Mouse (Mus musculus) hindbrain, embryonic 12.5 days (tissue): ENCODE data around the gene Uba52. TPM values are rescaled to one million over a fixed set of nuclear protein-coding genes. Genes with fewer than 3 reads are reported as not detected.
A peak's percentile ranks its signal among the peaks of the same experiment; 100 is the strongest.

ENCODE experiments used
- ATAC-seq: fragments of 200-750 bp; cut with Nextera tagmentation; 2 replicates; pipeline ENCODE4 v1.8.0; 2017; ENCODE audit warnings: moderate TSS enrichment; ENCODE audit not compliant: low FRiP score
- H3K27ac ChIP-seq: fragments of 300-500 bp; sonication (generic); 2 replicates; pipeline ENCODE4 v1.5.1; 2016; ENCODE audit warnings: mild to moderate bottlenecking
- H3K27me3 ChIP-seq: fragments of 300-500 bp; sonication (generic); 2 replicates; pipeline ENCODE4 v1.6.1; 2016; ENCODE audit warnings: mild to moderate bottlenecking
- H3K36me3 ChIP-seq: fragments of 300-500 bp; sonication (generic); 2 replicates; pipeline ENCODE4 v1.6.1; 2016; ENCODE audit warnings: mild to moderate bottlenecking
- H3K4me1 ChIP-seq: fragments of 300-500 bp; sonication (generic); 2 replicates; pipeline ENCODE4 v1.6.1; 2016
- H3K4me2 ChIP-seq: fragments of 300-500 bp; sonication (generic); replicated peaks from 2 replicates; pipeline ENCODE4 v1.6.1; 2016; ENCODE audit warnings: mild to moderate bottlenecking
- H3K4me3 ChIP-seq: fragments of 300-500 bp; sonication (generic); 2 replicates; pipeline ENCODE4 v1.5.1; 2016; ENCODE audit warnings: mild to moderate bottlenecking
- H3K9ac ChIP-seq: fragments of 300-500 bp; sonication (generic); 2 replicates; pipeline ENCODE4 v1.6.1; 2016; ENCODE audit warnings: mild to moderate bottlenecking, moderate library complexity
- H3K9me3 ChIP-seq: fragments of 300-500 bp; sonication (generic); replicated peaks from 2 replicates; pipeline ENCODE4 v1.6.1; 2016; ENCODE audit warnings: mild to moderate bottlenecking
- WGBS: fragments of 180-500 bp; shearing (Covaris S2); methylation state at CpG from one replicate; pipeline ENCODE4 v1.1.7; 2016; 5-methylcytosine and 5-hydroxymethylcytosine counted together
- polyA plus RNA-seq: library from polyadenylated mRNA; unstranded; fragments of >200 nt; fragmentation: Nextera tagmentation; extraction: Ambion mirVana; gene quantifications from 2 replicates; pipeline ENCODE4 v1.2.1, GENCODE M21; 2016

Uba52 gene
- polyA plus RNA-seq, 1 experiment from 2014 or later: 755 TPM

DNA sequence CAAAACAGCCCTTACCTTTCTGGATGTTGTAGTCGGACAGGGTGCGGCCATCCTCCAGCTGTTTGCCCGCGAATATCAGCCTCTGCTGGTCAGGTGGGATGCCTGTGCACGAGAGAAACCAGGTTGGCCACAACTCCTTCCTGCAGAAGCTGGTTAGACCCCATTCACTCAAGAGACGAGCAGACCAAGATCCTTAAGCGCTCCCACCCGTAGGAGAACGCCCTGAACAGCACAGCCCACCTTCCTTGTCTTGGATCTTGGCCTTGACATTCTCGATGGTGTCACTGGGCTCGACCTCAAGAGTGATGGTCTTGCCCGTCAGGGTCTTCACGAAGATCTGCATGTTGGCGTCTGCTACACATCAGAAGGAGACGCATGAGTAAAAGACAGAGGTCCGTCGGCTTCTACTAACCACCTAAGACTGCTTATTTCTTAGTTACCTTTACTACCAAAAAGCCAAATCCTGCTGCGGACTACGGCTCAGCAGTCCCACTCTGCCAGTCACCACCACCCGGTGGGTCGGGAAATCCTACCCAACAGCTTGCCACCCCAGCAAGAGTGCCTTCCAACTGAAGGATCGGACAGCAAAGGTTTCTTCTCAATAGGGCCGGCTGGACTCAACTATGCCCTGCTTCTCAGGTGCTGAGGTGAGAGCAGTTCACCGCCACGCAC lies 1.2 kb downstream of the Uba52 start:
- Histone ChIP-seq H3K4me3 (peak overlapping the region; percentile 100), H3K36me3 (peaks cover 38% of the 10 kb centered on the region)

DNA sequence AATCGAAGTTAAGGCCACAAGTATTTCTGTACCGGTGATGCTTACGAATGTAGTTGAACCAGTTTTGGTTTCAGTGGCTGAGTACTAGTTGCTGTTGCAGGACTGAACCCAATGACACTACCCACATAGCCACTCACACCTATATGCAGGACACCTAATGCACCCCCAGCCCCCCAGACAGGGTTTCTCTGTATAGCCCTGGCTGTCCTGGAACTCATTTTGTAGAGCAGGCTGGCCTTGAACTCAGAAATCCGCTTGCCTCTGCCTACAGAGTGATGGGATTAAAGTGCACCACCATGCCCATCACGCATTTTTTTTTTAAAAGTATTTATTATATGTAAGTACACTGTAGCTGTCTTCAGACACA lies 3.6 kb downstream of the Uba52 start:
- H3K9ac ChIP-seq: no peak overlapping the region

More for the DNA sequence above, 1.2 kb downstream of the Uba52 start:
- peak overlapping the region; percentile 99 for H3K9ac ChIP-seq
- H3K27me3 ChIP-seq: no peaks in the 10 kb centered on the region
- peak overlapping the region; percentile 97 for H3K4me2 ChIP-seq
- H3K4me1 ChIP-seq: peaks cover 33% of the 10 kb centered on the region
- peak overlapping the region; percentile 96; the same call in 1 of the 2 replicates for H3K27ac ChIP-seq
- H3K9me3 ChIP-seq: no peaks in the 10 kb centered on the region
- ATAC-seq: no peak
- 16% methylated on average over 25 of the region's 25 CpGs for WGBS

GRCm38 (mm10) chr8:70506328-70507026 lies 4.1 kb downstream of the Uba52 start, which contains the start of gene Rex1bd:
TSS of gene Rex1bd (minus strand) at chr8:70506752.
- Histone ChIP-seq H3K9me3 (no peaks in the 10 kb centered on the region), H3K4me2 (peak within 1 kb of the TSS; percentile 87), H3K9ac (peak within 1 kb of the TSS; percentile 85), H3K4me3 (peak within 1 kb of the TSS; percentile 74), H3K36me3 (peaks cover 21% of the 10 kb centered on the region), H3K27me3 (peaks cover 28% of the 10 kb centered on the region), H3K27ac (peak within 1 kb of the TSS; percentile 94), H3K4me1 (peaks cover 43% of the 10 kb centered on the region)
- 1% methylated on average over 40 of the region's 40 CpGs for WGBS
- peak; percentile 85 for ATAC-seq

More for the DNA sequence above, 3.6 kb downstream of the Uba52 start:
- Histone ChIP-seq H3K4me2 (peak overlapping the region; percentile 87; the same call in 1 of the 2 replicates), H3K9me3 (no peaks in the 10 kb centered on the region), H3K4me1 (peaks cover 44% of the 10 kb centered on the region), H3K4me3 (peak overlapping the region; percentile 74; the same call in 1 of the 2 replicates), H3K27me3 (peaks cover 23% of the 10 kb centered on the region), H3K27ac (peak overlapping the region; percentile 94), H3K36me3 (peaks cover 21% of the 10 kb centered on the region)
- 65% methylated on average over 5 of the region's 5 CpGs for WGBS
- no peak for ATAC-seq

- H3K27me3 ChIP-seq: peaks cover 35% of the 10 kb centered on the region
- peak overlapping the region; percentile 74 for H3K4me3 ChIP-seq
- ATAC-seq: peak; percentile 18; the same call in 1 of the 2 replicates
- peak overlapping the region; percentile 94 for H3K27ac ChIP-seq
- peak overlapping the region; percentile 85 for H3K9ac ChIP-seq
- peaks cover 21% of the 10 kb centered on the region for H3K36me3 ChIP-seq
- H3K4me2 ChIP-seq: peak overlapping the region; percentile 87
- no peaks in the 10 kb centered on the region for H3K9me3 ChIP-seq
- WGBS: 36% methylated on average over 32 of the region's 32 CpGs
- peaks cover 45% of the 10 kb centered on the region for H3K4me1 ChIP-seq
Observed at GRCm38 (mm10) chr8:70505698-70506327, 4.8 kb downstream of the Uba52 start.

DNA sequence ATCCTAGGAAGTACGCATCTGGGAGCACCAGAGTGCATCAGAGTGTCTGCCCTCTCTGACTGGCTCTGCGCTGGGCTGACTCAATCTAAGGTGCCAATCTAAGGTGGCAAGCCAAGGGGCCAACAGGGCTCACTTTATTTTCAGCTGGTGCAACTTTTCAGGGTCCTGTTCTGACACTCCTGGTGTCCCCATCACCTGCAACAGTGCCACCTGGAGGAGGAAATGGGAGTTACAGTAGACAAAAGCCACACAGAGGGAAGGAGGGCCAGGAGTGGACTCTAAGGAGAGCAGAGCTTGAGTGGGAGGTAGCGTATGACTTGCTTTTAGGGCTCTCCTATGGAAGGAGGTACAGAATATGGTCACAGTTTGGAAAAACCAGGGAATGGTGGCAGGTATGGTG lies 5.8 kb downstream of the Uba52 start:
- H3K4me1 ChIP-seq: peaks cover 47% of the 10 kb centered on the region
- peaks cover 21% of the 10 kb centered on the region for H3K36me3 ChIP-seq
- no peak overlapping the region for H3K9ac ChIP-seq
- no peak for ATAC-seq
- H3K9me3 ChIP-seq: no peaks in the 10 kb centered on the region
- WGBS: 71% methylated on average over 3 of the region's 3 CpGs
- peaks cover 44% of the 10 kb centered on the region for H3K27me3 ChIP-seq
- H3K4me3 ChIP-seq: no peak overlapping the region
- H3K4me2 ChIP-seq: 0 out of 2 replicates have a peak overlapping the region, but pooled peaks have one; percentile 87
- no peak overlapping the region for H3K27ac ChIP-seq

GRCm38 (mm10) chr8:70504291-70504716 lies 6.3 kb downstream of the Uba52 start:
- H3K36me3 ChIP-seq: peaks cover 21% of the 10 kb centered on the region
- H3K4me3 ChIP-seq: no peak overlapping the region
- peaks cover 50% of the 10 kb centered on the region for H3K27me3 ChIP-seq
- peaks cover 43% of the 10 kb centered on the region for H3K4me1 ChIP-seq
- peak overlapping the region; percentile 28; the same call in 1 of the 2 replicates for H3K9ac ChIP-seq
- 0 out of 2 replicates have a peak overlapping the region, but pooled peaks have one; percentile 9 for H3K4me2 ChIP-seq
- H3K27ac ChIP-seq: no peak overlapping the region
- no peak for ATAC-seq
- WGBS: 44% methylated on average over 16 of the region's 16 CpGs
- no peaks in the 10 kb centered on the region for H3K9me3 ChIP-seq

- Histone ChIP-seq H3K4me3 (no peak overlapping the region), H3K9me3 (no peaks in the 10 kb centered on the region), H3K27ac (no peak overlapping the region), H3K4me2 (peak overlapping the region; percentile 24; the same call in 1 of the 2 replicates), H3K4me1 (peaks cover 33% of the 10 kb centered on the region), H3K36me3 (peaks cover 12% of the 10 kb centered on the region), H3K27me3 (peaks cover 61% of the 10 kb centered on the region), H3K9ac (no peak overlapping the region)
- no peak for ATAC-seq
- WGBS: 12% methylated on average over 46 of the region's 46 CpGs
Observed at GRCm38 (mm10) chr8:70503062-70503750, 7.4 kb downstream of the Uba52 start.

GRCm38 (mm10) chr8:70502540-70502939 lies 8.1 kb downstream of the Uba52 start:
- Histone ChIP-seq H3K4me2 (0 out of 2 replicates have a peak overlapping the region, but pooled peaks have one; percentile 24), H3K4me1 (peaks cover 33% of the 10 kb centered on the region), H3K9ac (no peak overlapping the region), H3K9me3 (no peaks in the 10 kb centered on the region), H3K36me3 (peaks cover 7% of the 10 kb centered on the region), H3K27ac (no peak overlapping the region), H3K4me3 (no peak overlapping the region), H3K27me3 (peaks cover 67% of the 10 kb centered on the region)
- 31% methylated on average over 12 of the region's 12 CpGs for WGBS
- ATAC-seq: no peak

- ATAC-seq: no peak
- Histone ChIP-seq H3K4me1 (peaks cover 33% of the 10 kb centered on the region), H3K27me3 (peaks cover 73% of the 10 kb centered on the region), H3K9me3 (no peaks in the 10 kb centered on the region), H3K4me3 (no peak overlapping the region), H3K4me2 (no peak overlapping the region), H3K36me3 (peaks cover under 1% of the 10 kb centered on the region), H3K9ac (peak overlapping the region; percentile 23; the same call in 1 of the 2 replicates), H3K27ac (no peak overlapping the region)
- 12% methylated on average over 23 of the region's 23 CpGs for WGBS
Observed at GRCm38 (mm10) chr8:70501820-70502529, 8.6 kb downstream of the Uba52 start.

- H3K4me3 ChIP-seq: peak overlapping the region; percentile 10; the same call in 1 of the 2 replicates
- H3K4me1 ChIP-seq: peaks cover 31% of the 10 kb centered on the region
- H3K4me2 ChIP-seq: peak overlapping the region; percentile 21
- WGBS: 8% methylated on average over 39 of the region's 39 CpGs
- no peaks in the 10 kb centered on the region; the same call in 1 of the 2 replicates for H3K36me3 ChIP-seq
- no peak for ATAC-seq
- H3K27ac ChIP-seq: no peak overlapping the region
- H3K27me3 ChIP-seq: peaks cover 86% of the 10 kb centered on the region
- H3K9me3 ChIP-seq: no peaks in the 10 kb centered on the region
- H3K9ac ChIP-seq: no peak overlapping the region
Observed at GRCm38 (mm10) chr8:70500386-70501301, 10.0 kb downstream of the Uba52 start.
